Mouse (Mus musculus): Measurements from ENCODE around the gene Aftph. TPM values are rescaled to one million over a fixed set of nuclear protein-coding genes. Genes with fewer than 3 reads are reported as not detected.

Aftph gene
- polyA plus RNA-seq, 1 experiment, result 5.4 TPM

DNA sequence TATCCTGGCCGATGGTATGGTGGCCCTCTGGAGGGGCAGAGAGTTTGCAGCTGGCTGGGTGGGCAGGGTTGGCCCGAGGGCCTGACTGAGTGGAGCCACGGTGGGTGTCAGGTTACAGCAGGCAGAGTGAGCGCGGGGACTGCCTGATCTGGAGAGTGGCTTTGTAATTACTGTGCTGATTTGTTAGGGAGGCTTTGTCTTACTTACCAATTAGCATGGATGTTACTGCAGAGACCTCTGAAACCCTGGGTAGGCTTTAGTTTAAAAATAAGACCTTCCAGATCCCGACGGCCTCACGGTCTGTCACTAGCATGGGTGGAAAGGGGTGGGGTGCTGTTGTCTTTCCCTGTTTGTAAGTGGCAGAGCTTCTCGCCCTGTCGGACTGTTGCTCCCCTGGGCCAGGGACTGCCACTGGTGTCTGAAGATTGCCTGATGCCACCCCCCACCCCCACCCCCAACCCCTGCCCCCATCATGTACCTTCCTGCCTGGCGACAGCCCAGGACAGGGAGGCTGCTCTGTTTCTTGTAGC, 101.4 kb downstream of the Aftph start:
- H3K4me3 ChIP-seq (ENCODE audit: insufficient read depth, poor library complexity, severe bottlenecking), result no peak overlapping the region
- H3ac ChIP-seq (ENCODE audit: control insufficient read depth, insufficient read length, low read depth), result no peak overlapping the region
- peaks cover 100% of the 10 kb centered on the region for H3K79me2 ChIP-seq (ENCODE audit: control insufficient read depth, insufficient read depth)
- no peaks in the 10 kb centered on the region for H3K36me3 ChIP-seq (ENCODE audit: control insufficient read depth, insufficient read depth)
- no peaks in the 10 kb centered on the region for H3K27me3 ChIP-seq (ENCODE audit: control insufficient read depth, insufficient read depth, insufficient read length)
- TF ChIP-seq MAX (IDR thresholded peaks at IDR 0.05) (no peak), FOSL1 (IDR thresholded peaks at IDR 0.05; ENCODE audit: insufficient read depth, low read length, poor library complexity, severe bottlenecking) (no peak), MYOG (IDR thresholded peaks at IDR 0.05; ENCODE audit: control insufficient read depth, extremely low read depth, insufficient read length) (no peak), MYOD1 (IDR thresholded peaks at IDR 0.05; ENCODE audit: control insufficient read depth, insufficient read length, low read depth) (no peak), USF1 (IDR thresholded peaks at IDR 0.05; ENCODE audit: low read depth) (no peak), CTCF (IDR thresholded peaks at IDR 0.05; ENCODE audit: control insufficient read depth, insufficient read depth, insufficient read length) (no peak), CEBPB (IDR thresholded peaks at IDR 0.05; ENCODE audit: low read depth) (no peak)
- peaks cover 97% of the 10 kb centered on the region for H3K79me3 ChIP-seq (ENCODE audit: low read depth)

GRCm38 (mm10) chr11:20638841-20639240, 102.5 kb downstream of the Aftph start:
- Histone ChIP-seq H3K27me3 (ENCODE audit: control insufficient read depth, insufficient read depth, insufficient read length) (no peaks in the 10 kb centered on the region), H3K36me3 (ENCODE audit: control insufficient read depth, insufficient read depth) (no peaks in the 10 kb centered on the region), H3ac (ENCODE audit: control insufficient read depth, insufficient read length, low read depth) (no peak overlapping the region), H3K4me3 (ENCODE audit: insufficient read depth, poor library complexity, severe bottlenecking) (no peak overlapping the region), H3K79me2 (ENCODE audit: control insufficient read depth, insufficient read depth) (peaks cover 100% of the 10 kb centered on the region), H3K79me3 (ENCODE audit: low read depth) (peaks cover 97% of the 10 kb centered on the region)
- TF ChIP-seq CTCF (IDR thresholded peaks at IDR 0.05; ENCODE audit: control insufficient read depth, insufficient read depth, insufficient read length), result peak; percentile 71
- no peak for TF ChIP-seq MYOD1 (IDR thresholded peaks at IDR 0.05; ENCODE audit: control insufficient read depth, insufficient read length, low read depth)

DNA sequence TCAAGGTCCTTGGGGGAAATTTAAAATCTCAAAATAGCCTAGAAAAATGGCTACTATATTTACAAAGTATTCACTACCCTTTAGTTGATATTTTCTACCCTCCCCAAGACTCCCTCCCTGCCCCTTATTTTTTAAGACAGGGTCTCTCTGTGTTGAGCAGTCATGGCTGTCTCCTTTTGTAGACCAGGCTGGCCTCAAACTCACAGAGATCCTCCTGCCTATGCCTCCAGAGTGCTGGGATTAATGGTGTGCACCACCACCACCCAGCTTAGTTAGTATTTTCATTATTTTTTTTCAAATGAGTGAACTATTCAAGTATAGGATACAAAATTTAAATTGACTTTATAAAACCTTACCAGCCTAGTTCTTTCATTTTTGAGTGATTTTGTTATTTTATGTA, 104.3 kb downstream of the Aftph start:
- Histone ChIP-seq H3K79me2 (ENCODE audit: control insufficient read depth, insufficient read depth) (peaks cover 100% of the 10 kb centered on the region), H3K36me3 (ENCODE audit: control insufficient read depth, insufficient read depth) (no peaks in the 10 kb centered on the region), H3K4me3 (ENCODE audit: insufficient read depth, poor library complexity, severe bottlenecking) (no peak overlapping the region), H3ac (ENCODE audit: control insufficient read depth, insufficient read length, low read depth) (no peak overlapping the region), H3K27me3 (ENCODE audit: control insufficient read depth, insufficient read depth, insufficient read length) (no peaks in the 10 kb centered on the region), H3K79me3 (ENCODE audit: low read depth) (peaks cover 92% of the 10 kb centered on the region)
- TF ChIP-seq USF1 (IDR thresholded peaks at IDR 0.05; ENCODE audit: low read depth) (no peak), CTCF (IDR thresholded peaks at IDR 0.05; ENCODE audit: control insufficient read depth, insufficient read depth, insufficient read length) (no peak), MYOD1 (IDR thresholded peaks at IDR 0.05; ENCODE audit: control insufficient read depth, insufficient read length, low read depth) (no peak), CEBPB (IDR thresholded peaks at IDR 0.05; ENCODE audit: low read depth) (no peak), FOSL1 (IDR thresholded peaks at IDR 0.05; ENCODE audit: insufficient read depth, low read length, poor library complexity, severe bottlenecking) (no peak), MAX (IDR thresholded peaks at IDR 0.05) (no peak), MYOG (IDR thresholded peaks at IDR 0.05; ENCODE audit: control insufficient read depth, extremely low read depth, insufficient read length) (no peak)

DNA sequence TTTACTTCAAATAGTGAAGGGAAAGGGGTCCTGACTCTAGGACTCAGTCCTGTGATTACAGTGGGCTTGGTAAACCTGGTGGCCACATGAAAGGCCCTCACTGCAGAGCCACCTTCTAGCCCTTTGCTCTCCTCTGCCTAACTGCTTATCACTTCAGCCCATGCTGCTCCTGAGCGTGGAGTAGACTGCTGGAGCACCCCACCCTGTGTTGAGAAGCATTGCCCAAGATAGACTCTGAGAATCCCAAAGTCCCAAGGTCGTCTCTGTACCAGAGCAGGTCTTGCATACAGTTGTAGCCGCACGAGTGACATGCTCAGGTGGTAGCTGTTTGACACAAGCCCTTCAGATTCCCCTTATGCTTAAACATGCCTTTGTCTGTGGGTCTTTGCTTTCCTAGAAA, 105.3 kb downstream of the Aftph start:
- peaks cover 82% of the 10 kb centered on the region for H3K79me3 ChIP-seq (ENCODE audit: low read depth)

GRCm38 (mm10) chr11:20635646-20636045, 105.7 kb downstream of the Aftph start:
- H3ac ChIP-seq (ENCODE audit: control insufficient read depth, insufficient read length, low read depth), result no peak overlapping the region
- peaks cover 78% of the 10 kb centered on the region for H3K79me3 ChIP-seq (ENCODE audit: low read depth)
- H3K4me3 ChIP-seq (ENCODE audit: insufficient read depth, poor library complexity, severe bottlenecking), result no peak overlapping the region
- no peaks in the 10 kb centered on the region for H3K36me3 ChIP-seq (ENCODE audit: control insufficient read depth, insufficient read depth)
- no peaks in the 10 kb centered on the region for H3K27me3 ChIP-seq (ENCODE audit: control insufficient read depth, insufficient read depth, insufficient read length)
- TF ChIP-seq CEBPB (IDR thresholded peaks at IDR 0.05; ENCODE audit: low read depth) (no peak), USF1 (IDR thresholded peaks at IDR 0.05; ENCODE audit: low read depth) (no peak), FOSL1 (IDR thresholded peaks at IDR 0.05; ENCODE audit: insufficient read depth, low read length, poor library complexity, severe bottlenecking) (no peak), MYOD1 (IDR thresholded peaks at IDR 0.05; ENCODE audit: control insufficient read depth, insufficient read length, low read depth) (no peak), CTCF (IDR thresholded peaks at IDR 0.05; ENCODE audit: control insufficient read depth, insufficient read depth, insufficient read length) (no peak), MYOG (IDR thresholded peaks at IDR 0.05; ENCODE audit: control insufficient read depth, extremely low read depth, insufficient read length) (no peak), MAX (IDR thresholded peaks at IDR 0.05) (no peak)
- H3K79me2 ChIP-seq (ENCODE audit: control insufficient read depth, insufficient read depth), result peaks cover 87% of the 10 kb centered on the region

More for the DNA sequence above, 105.3 kb downstream of the Aftph start:
- Histone ChIP-seq H3K36me3 (ENCODE audit: control insufficient read depth, insufficient read depth) (no peaks in the 10 kb centered on the region), H3K27me3 (ENCODE audit: control insufficient read depth, insufficient read depth, insufficient read length) (no peaks in the 10 kb centered on the region), H3ac (ENCODE audit: control insufficient read depth, insufficient read length, low read depth) (no peak overlapping the region), H3K79me2 (ENCODE audit: control insufficient read depth, insufficient read depth) (peaks cover 92% of the 10 kb centered on the region), H3K4me3 (ENCODE audit: insufficient read depth, poor library complexity, severe bottlenecking) (no peak overlapping the region)
- TF ChIP-seq USF1 (IDR thresholded peaks at IDR 0.05; ENCODE audit: low read depth) (no peak), CTCF (IDR thresholded peaks at IDR 0.05; ENCODE audit: control insufficient read depth, insufficient read depth, insufficient read length) (no peak), MYOD1 (IDR thresholded peaks at IDR 0.05; ENCODE audit: control insufficient read depth, insufficient read length, low read depth) (no peak), MYOG (IDR thresholded peaks at IDR 0.05; ENCODE audit: control insufficient read depth, extremely low read depth, insufficient read length) (no peak), MAX (IDR thresholded peaks at IDR 0.05) (no peak), CEBPB (IDR thresholded peaks at IDR 0.05; ENCODE audit: low read depth) (no peak), FOSL1 (IDR thresholded peaks at IDR 0.05; ENCODE audit: insufficient read depth, low read length, poor library complexity, severe bottlenecking) (no peak)

Other genes with a start within 250 kb of the Aftph start
- 15.5 TPM for gene Sertad2, start 198.3 kb downstream of the Aftph start, polyA plus RNA-seq (2012; fragmentation: generic; extraction: Trizol)
- gene Lgalsl, start 89.5 kb upstream of the Aftph start, polyA plus RNA-seq (2012; fragmentation: generic; extraction: Trizol), result 0.07 TPM